Mouse (Mus musculus): ENCODE data around the gene Moxd1. TPM values are rescaled to one million over a fixed set of nuclear protein-coding genes. Genes with fewer than 3 reads are reported as not detected.

Gene Moxd1
- polyA plus RNA-seq, 1 experiment from 2014 or later, result 0.12 TPM

- no peak overlapping the region for H3K9ac ChIP-seq
- H3K4me1 ChIP-seq (replicated peaks), result no peaks in the 10 kb centered on the region
- no peaks in the 10 kb centered on the region for H3K9me3 ChIP-seq (replicated peaks)
- no peak overlapping the region for H3K27ac ChIP-seq (replicated peaks)
- no peak for ATAC-seq (ENCODE audit: insufficient read depth)
- H3K4me2 ChIP-seq, result no peak overlapping the region
- H3K27me3 ChIP-seq, result no peaks in the 10 kb centered on the region
- 40% methylated on average over 7 of the region's 7 CpGs for WGBS (ENCODE audit: insufficient replicate concordance)
- H3K4me3 ChIP-seq (replicated peaks), result no peak overlapping the region
- no peaks in the 10 kb centered on the region for H3K36me3 ChIP-seq (replicated peaks)
Observed at GRCm38 (mm10) chr10:24276211-24276610, 52.9 kb downstream of the Moxd1 start.

DNA sequence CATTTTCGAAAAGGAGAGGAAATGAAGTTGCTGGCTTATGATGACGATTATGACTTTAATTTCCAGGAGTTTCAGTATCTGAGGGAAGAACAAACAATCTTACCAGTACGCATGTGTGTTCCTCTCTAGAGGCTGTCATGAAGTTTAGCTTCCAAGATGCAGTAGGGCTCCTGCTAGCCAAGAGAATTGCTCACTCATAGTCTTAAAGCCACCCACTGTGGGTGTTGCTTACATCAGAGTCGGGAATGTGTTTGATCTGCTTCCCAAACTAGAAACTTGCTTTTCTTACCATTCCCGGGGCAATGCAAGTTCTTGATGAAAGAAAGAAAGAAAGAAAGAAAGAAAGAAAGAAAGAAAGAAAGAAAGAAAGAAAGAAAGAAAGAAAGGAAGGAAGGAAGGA is 59.3 kb downstream of the Moxd1 start:
- Histone ChIP-seq H3K27me3 (no peaks in the 10 kb centered on the region), H3K27ac (replicated peaks) (no peak overlapping the region), H3K9ac (no peak overlapping the region), H3K4me2 (no peak overlapping the region), H3K4me1 (replicated peaks) (no peaks in the 10 kb centered on the region), H3K4me3 (replicated peaks) (no peak overlapping the region), H3K9me3 (replicated peaks) (no peaks in the 10 kb centered on the region), H3K36me3 (replicated peaks) (no peaks in the 10 kb centered on the region)
- 47% methylated on average over 5 of the region's 5 CpGs for WGBS (ENCODE audit: insufficient replicate concordance)
- no peak for ATAC-seq (ENCODE audit: insufficient read depth)

GRCm38 (mm10) chr10:24291611-24292010 is 68.3 kb downstream of the Moxd1 start:
- no peaks in the 10 kb centered on the region for H3K9me3 ChIP-seq (replicated peaks)
- H3K36me3 ChIP-seq (replicated peaks), result no peaks in the 10 kb centered on the region
- H3K27me3 ChIP-seq, result no peaks in the 10 kb centered on the region
- no peak overlapping the region for H3K4me2 ChIP-seq
- H3K4me1 ChIP-seq (replicated peaks), result no peaks in the 10 kb centered on the region
- 18% methylated on average over 8 of the region's 8 CpGs for WGBS (ENCODE audit: insufficient replicate concordance)
- no peak overlapping the region for H3K9ac ChIP-seq
- no peak for ATAC-seq (ENCODE audit: insufficient read depth)
- H3K27ac ChIP-seq (replicated peaks), result no peak overlapping the region
- no peak overlapping the region for H3K4me3 ChIP-seq (replicated peaks)

DNA sequence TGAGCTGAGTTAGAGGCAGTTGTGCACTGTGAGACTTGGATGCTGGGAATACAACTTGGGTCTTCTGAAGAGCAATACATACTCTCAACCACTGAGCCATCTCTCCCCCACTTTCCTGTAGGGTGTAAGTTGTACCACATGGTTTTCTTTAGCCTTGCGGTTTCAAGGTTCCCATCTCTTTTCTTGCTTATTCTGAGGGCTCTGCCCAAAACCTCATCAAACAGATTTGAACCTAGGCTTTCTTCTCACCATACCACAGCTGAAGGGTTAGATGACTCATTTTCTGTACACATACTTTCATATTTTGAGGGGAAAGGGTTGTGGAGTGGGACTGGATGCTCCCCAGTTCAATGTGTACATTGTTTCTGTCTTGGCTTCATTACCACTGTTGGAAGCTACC is 69.4 kb downstream of the Moxd1 start:
- H3K4me1 ChIP-seq (replicated peaks), result no peaks in the 10 kb centered on the region
- H3K9me3 ChIP-seq (replicated peaks), result no peaks in the 10 kb centered on the region
- no peaks in the 10 kb centered on the region for H3K27me3 ChIP-seq
- no peak overlapping the region for H3K27ac ChIP-seq (replicated peaks)
- no peak overlapping the region for H3K4me3 ChIP-seq (replicated peaks)
- no peaks in the 10 kb centered on the region for H3K36me3 ChIP-seq (replicated peaks)
- no peak for ATAC-seq (ENCODE audit: insufficient read depth)
- WGBS (ENCODE audit: insufficient replicate concordance), result 72% methylated on average over 1 of the region's 1 CpGs
- no peak overlapping the region for H3K4me2 ChIP-seq
- H3K9ac ChIP-seq, result no peak overlapping the region

GRCm38 (mm10) chr10:24296608-24297007 is 73.3 kb downstream of the Moxd1 start:
- 19% methylated on average over 4 of the region's 4 CpGs for WGBS (ENCODE audit: insufficient replicate concordance)

DNA sequence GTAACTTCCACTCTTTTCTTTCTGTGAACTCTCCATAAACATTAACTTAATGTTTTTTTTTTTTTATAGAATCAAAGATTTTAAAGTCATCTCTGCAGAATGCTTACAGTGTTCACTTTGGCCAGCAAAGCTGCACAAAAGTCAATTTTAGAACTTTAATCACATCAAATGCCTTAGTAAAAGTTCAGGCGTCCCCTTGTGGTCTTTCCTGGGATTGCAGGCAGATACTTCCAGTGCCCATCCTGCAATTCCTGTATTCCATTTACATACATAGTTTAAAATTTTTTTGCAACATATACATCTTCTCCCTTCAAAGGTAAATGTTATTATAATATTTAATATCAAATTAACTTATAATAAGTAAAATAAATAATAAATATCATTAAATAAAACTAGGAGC is 74.5 kb downstream of the Moxd1 start:
- Histone ChIP-seq H3K4me2 (no peak overlapping the region), H3K36me3 (replicated peaks) (no peaks in the 10 kb centered on the region), H3K4me3 (replicated peaks) (no peak overlapping the region), H3K4me1 (replicated peaks) (no peaks in the 10 kb centered on the region), H3K27me3 (no peaks in the 10 kb centered on the region), H3K9me3 (replicated peaks) (no peaks in the 10 kb centered on the region), H3K27ac (replicated peaks) (no peak overlapping the region), H3K9ac (no peak overlapping the region)
- ATAC-seq (ENCODE audit: insufficient read depth), result no peak
- 0% methylated on average over 1 of the region's 1 CpGs for WGBS (ENCODE audit: insufficient replicate concordance)

More at GRCm38 (mm10) chr10:24296608-24297007, 73.3 kb downstream of the Moxd1 start:
- Histone ChIP-seq H3K4me3 (replicated peaks) (no peak overlapping the region), H3K4me2 (no peak overlapping the region), H3K9ac (no peak overlapping the region), H3K9me3 (replicated peaks) (no peaks in the 10 kb centered on the region), H3K4me1 (replicated peaks) (no peaks in the 10 kb centered on the region), H3K27me3 (no peaks in the 10 kb centered on the region), H3K36me3 (replicated peaks) (no peaks in the 10 kb centered on the region), H3K27ac (replicated peaks) (no peak overlapping the region)
- ATAC-seq (ENCODE audit: insufficient read depth), result no peak

DNA sequence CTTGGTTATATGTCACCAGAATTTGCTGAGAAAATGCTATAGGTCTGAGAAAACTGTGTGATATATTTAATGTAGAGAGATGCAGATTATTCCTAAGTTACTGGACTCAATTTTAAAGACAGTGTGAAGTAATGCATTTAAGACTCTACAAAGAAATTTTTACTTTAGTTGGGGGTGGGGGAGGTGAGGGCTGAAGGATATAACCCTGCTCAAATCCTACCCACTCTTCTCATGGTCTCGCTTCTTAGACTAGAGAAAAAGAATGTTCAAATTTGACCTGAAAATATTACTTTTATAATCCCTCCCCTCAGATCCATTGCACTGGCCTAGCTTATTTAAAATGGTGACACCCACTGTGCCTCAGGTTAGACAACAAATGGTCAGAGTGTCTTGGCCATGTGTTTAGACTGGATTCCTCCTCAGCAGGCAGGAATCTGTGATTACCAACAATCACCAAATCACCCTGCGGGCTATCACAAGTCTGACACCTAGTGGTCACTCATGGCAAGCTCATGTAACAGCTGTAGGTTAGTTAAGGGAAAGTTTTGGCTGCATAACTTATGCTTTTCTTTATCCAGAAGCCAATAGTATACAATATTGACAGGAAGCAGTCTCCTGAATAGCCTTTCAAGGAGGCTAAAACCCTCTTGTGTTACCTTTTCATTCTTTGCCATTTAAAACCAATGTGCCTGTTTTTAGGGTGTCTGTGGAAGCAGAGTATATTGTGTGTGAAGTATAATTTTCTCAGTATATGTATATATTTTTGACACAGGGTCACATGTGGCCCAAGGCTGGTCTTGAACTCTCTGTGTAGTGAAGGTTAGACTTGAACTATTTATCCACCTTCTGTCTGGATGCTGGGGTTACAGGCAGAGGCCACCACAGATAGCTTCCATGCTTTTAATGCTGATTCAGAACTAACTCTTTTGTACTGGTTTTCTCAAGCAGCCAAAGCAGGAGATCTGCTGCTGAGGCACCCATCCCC is 75.2 kb downstream of the Moxd1 start:
- ATAC-seq (ENCODE audit: insufficient read depth), result no peak
- Histone ChIP-seq H3K9ac (no peak overlapping the region), H3K27ac (replicated peaks) (no peak overlapping the region), H3K27me3 (no peaks in the 10 kb centered on the region), H3K36me3 (replicated peaks) (no peaks in the 10 kb centered on the region), H3K4me1 (replicated peaks) (no peaks in the 10 kb centered on the region), H3K4me3 (replicated peaks) (no peak overlapping the region), H3K9me3 (replicated peaks) (no peaks in the 10 kb centered on the region), H3K4me2 (no peak overlapping the region)
- WGBS (ENCODE audit: insufficient replicate concordance), result 34% methylated on average over 2 of the region's 2 CpGs

DNA sequence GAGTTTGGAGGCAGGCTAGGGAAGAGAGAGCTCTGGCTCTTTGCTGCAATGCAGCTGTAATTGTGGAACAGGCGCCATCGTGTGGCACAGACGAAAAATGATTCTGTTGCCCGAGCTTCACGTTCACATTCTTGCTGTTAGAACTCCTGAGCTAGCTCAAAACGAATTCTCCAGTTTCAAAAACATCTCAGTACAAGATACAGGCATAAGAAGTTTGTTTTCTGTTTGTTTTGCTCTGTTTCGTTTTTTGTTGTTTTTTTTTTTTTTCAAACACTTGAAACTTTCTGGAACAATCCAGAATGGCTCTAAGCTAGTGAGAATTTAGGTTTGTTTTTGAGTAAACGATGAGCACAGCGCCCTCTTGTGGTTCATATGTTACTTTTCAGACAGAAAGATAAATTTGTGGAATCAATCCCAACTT is 88.9 kb downstream of the Moxd1 start:
- no peak overlapping the region for H3K9ac ChIP-seq
- H3K9me3 ChIP-seq (replicated peaks), result no peaks in the 10 kb centered on the region
- peak overlapping the region; percentile 27; the same call in 1 of the 2 replicates for H3K4me2 ChIP-seq
- WGBS (ENCODE audit: insufficient replicate concordance), result 1% methylated on average over 9 of the region's 9 CpGs
- H3K27ac ChIP-seq (replicated peaks), result no peak overlapping the region
- H3K27me3 ChIP-seq, result no peaks in the 10 kb centered on the region
- ATAC-seq (ENCODE audit: insufficient read depth), result no peak
- H3K4me1 ChIP-seq (replicated peaks), result no peaks in the 10 kb centered on the region
- H3K36me3 ChIP-seq (replicated peaks), result no peaks in the 10 kb centered on the region
- no peak overlapping the region for H3K4me3 ChIP-seq (replicated peaks)

DNA sequence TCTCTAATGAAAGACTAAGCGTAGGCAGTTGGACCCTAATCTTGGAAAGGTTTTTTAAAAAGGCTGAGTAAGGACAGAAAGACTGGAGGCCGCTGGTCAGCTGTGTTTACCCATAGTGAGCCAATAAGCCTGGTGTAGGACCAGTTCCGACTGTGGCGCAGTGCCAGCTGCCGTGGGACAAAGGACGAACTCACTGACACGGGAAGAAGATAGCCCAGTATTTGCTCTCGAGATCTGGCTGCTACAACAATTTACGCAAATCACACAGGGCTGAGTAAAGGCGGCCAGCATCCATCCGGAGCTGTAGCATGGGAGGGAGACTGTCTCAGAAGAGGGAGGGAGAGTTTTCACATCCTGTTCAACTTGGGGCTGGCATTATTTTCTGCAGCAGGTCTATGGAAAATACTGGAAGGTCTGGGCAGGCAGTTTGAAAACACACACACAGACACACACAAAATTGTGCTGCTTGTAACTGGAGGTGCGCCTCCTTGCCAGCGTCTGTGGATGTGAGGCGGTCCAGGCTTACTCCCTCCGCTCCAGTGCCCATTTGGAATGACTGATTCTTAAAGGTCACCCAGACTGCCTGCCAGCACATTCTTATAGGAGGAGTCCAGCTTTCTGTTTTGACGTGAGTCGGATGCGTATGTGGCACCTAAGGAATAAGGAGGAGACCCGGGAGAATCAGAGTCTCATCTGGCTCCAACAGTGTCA is 94.0 kb downstream of the Moxd1 start:
- Histone ChIP-seq H3K9me3 (replicated peaks) (no peaks in the 10 kb centered on the region), H3K4me3 (replicated peaks) (no peak overlapping the region), H3K4me1 (replicated peaks) (no peaks in the 10 kb centered on the region), H3K36me3 (replicated peaks) (no peaks in the 10 kb centered on the region), H3K9ac (no peak overlapping the region), H3K27me3 (no peaks in the 10 kb centered on the region), H3K27ac (replicated peaks) (no peak overlapping the region), H3K4me2 (no peak overlapping the region)
- 62% methylated on average over 19 of the region's 19 CpGs for WGBS (ENCODE audit: insufficient replicate concordance)
- ATAC-seq (ENCODE audit: insufficient read depth), result no peak

DNA sequence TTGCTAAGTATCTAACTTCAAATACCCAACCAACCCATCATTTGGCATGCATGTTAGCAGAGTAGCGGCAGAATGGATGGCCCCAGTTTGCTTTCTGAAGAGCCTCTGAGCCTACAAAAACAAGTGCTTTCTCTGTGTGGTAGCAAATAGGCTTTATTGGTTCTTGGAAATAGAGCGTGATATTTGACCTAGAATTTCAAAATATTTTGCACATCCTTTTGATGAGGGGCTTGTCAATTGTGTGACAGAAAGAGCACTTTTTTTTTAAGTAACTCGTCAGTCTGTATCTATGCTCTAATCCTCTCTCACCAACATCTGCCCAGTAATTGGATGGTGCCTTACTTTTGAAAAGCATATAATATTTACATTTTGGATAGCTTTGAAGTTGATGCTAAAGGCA is 97.0 kb downstream of the Moxd1 start:
- no peaks in the 10 kb centered on the region for H3K9me3 ChIP-seq (replicated peaks)
- 61% methylated on average over 3 of the region's 3 CpGs for WGBS (ENCODE audit: insufficient replicate concordance)
- no peak overlapping the region for H3K4me2 ChIP-seq

GRCm38 (mm10) chr10:24323066-24323465 is 99.7 kb downstream of the Moxd1 start:
- H3K4me2 ChIP-seq, result no peak overlapping the region
- H3K27me3 ChIP-seq, result no peaks in the 10 kb centered on the region
- ATAC-seq (ENCODE audit: insufficient read depth), result no peak
- H3K4me1 ChIP-seq (replicated peaks), result no peaks in the 10 kb centered on the region
- no peak overlapping the region for H3K27ac ChIP-seq (replicated peaks)
- WGBS (ENCODE audit: insufficient replicate concordance), result 64% methylated on average over 4 of the region's 4 CpGs
- H3K4me3 ChIP-seq (replicated peaks), result no peak overlapping the region
- H3K36me3 ChIP-seq (replicated peaks), result no peaks in the 10 kb centered on the region
- H3K9me3 ChIP-seq (replicated peaks), result no peaks in the 10 kb centered on the region
- H3K9ac ChIP-seq, result no peak overlapping the region

More for the DNA sequence above, 97.0 kb downstream of the Moxd1 start:
- Histone ChIP-seq H3K4me1 (replicated peaks) (no peaks in the 10 kb centered on the region), H3K9ac (no peak overlapping the region), H3K27me3 (no peaks in the 10 kb centered on the region), H3K36me3 (replicated peaks) (no peaks in the 10 kb centered on the region), H3K27ac (replicated peaks) (no peak overlapping the region), H3K4me3 (replicated peaks) (no peak overlapping the region)
- ATAC-seq (ENCODE audit: insufficient read depth), result no peak

Data from liver, embryonic 15.5 days (tissue).